8 mouse cellular contexts compared by ENCODE assay signal in the genomic region with DNA sequence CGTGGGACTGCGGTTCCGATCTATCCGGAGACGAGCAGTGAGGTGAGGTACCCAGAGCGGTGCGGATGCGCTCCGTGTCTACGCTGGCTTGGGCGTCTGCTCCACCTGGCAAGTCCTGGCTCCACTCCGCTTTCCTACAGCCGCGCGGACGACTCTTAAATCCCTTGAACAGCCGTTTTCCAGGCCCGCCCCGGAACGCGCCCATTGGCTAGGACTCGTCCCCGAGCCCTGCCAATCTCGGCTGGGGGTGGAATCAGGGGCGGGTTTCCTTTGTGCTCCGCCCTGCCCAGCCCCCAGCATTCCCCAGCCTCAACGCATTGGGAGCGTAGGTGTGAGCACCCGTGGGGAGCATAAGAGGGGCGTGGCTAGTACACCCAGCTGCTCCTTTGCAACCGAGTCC. TPM values are rescaled to one million over a fixed set of nuclear protein-coding genes. Genes with fewer than 3 reads are reported as not detected.
DNase-seq lines count a peak whose midpoint lies in the region; ATAC-seq and TF ChIP-seq lines count a peak whose summit lies in the region.

Gene Fam84a (minus strand): TSS at position 134 of the 400 bp plus-strand sequence.

- H3K27me3 ChIP-seq in ES-Bruce4 (ENCODE audit: control insufficient read depth, insufficient read depth, low read length, poor library complexity, severe bottlenecking): peaks cover 5% of the 10 kb centered on the region
- H3K27me3 ChIP-seq in forebrain, embryonic 16.5 days (replicated peaks; ENCODE audit: control insufficient read depth, insufficient read depth, low read length): no peaks in the 10 kb centered on the region
- H3K27me3 ChIP-seq in liver, embryonic 15.5 days: peaks cover 48% of the 10 kb centered on the region

- peak; percentile 98 for ATAC-seq in forebrain, embryonic 16.5 days
- peak; percentile 86 for ATAC-seq in liver, embryonic 15.5 days (ENCODE audit: insufficient read depth)

- peak within 1 kb of the TSS; percentile 70 for H3K4me3 ChIP-seq in ES-Bruce4 (ENCODE audit: low read depth, low read length)
- H3K4me3 ChIP-seq in forebrain, embryonic 16.5 days (replicated peaks; ENCODE audit: low read length): peak within 1 kb of the TSS; percentile 75
- H3K4me3 ChIP-seq in liver, embryonic 15.5 days (replicated peaks): peak within 1 kb of the TSS; percentile 47
- H3K4me3 ChIP-seq in olfactory bulb, adult 2 months (ENCODE audit: insufficient read depth, low read depth, low read length): peak within 1 kb of the TSS; percentile 96

- peak within 1 kb of the TSS; percentile 23 for H3K9ac ChIP-seq in ES-Bruce4 (ENCODE audit: low read depth, poor library complexity, severe bottlenecking)
- peak within 1 kb of the TSS; percentile 72 for H3K9ac ChIP-seq in forebrain, embryonic 16.5 days (replicated peaks; ENCODE audit: low read depth, low read length)
- no peak within 1 kb of the TSS for H3K9ac ChIP-seq in liver, embryonic 15.5 days

- no peaks in the 10 kb centered on the region for H3K9me3 ChIP-seq in ES-Bruce4 (replicated peaks; ENCODE audit: control insufficient read depth, insufficient read depth, low read length, poor library complexity, severe bottlenecking)
- H3K9me3 ChIP-seq in forebrain, embryonic 16.5 days (ENCODE audit: control insufficient read depth, low read length): no peaks in the 10 kb centered on the region
- no peaks in the 10 kb centered on the region for H3K9me3 ChIP-seq in liver, embryonic 15.5 days (replicated peaks)

- peak within 1 kb of the TSS; percentile 88 for H3K4me2 ChIP-seq in forebrain, embryonic 16.5 days (ENCODE audit: low read length)
- H3K4me2 ChIP-seq in liver, embryonic 15.5 days: peak within 1 kb of the TSS; percentile 63

- peak; percentile 82 for DNase-seq in cerebellum, adult 11-12 months
- peak; percentile 82 to 87 for DNase-seq in heart, postnatal 14 days
- peak; percentile 95 for DNase-seq in layer of hippocampus, adult 11-12 months (ENCODE audit: low spot score)
- DNase-seq in urinary bladder, postnatal 36 days (ENCODE audit: low spot score in 2 of 2): peak; percentile 90 to 94

- no peaks in the 10 kb centered on the region for H3K4me1 ChIP-seq in ES-Bruce4 (ENCODE audit: control insufficient read depth, insufficient read depth, low read length)
- peaks cover 33% of the 10 kb centered on the region for H3K4me1 ChIP-seq in forebrain, embryonic 16.5 days (replicated peaks; ENCODE audit: control insufficient read depth, insufficient read depth, low read length)
- no peaks in the 10 kb centered on the region for H3K4me1 ChIP-seq in liver, embryonic 15.5 days (replicated peaks)
- H3K4me1 ChIP-seq in olfactory bulb, adult 2 months (ENCODE audit: control insufficient read depth, insufficient read depth, low read length): peaks cover 17% of the 10 kb centered on the region

- under 1% methylated on average over 31 of the region's 31 CpGs for WGBS in forebrain, embryonic 16.5 days
- WGBS in liver, embryonic 15.5 days (ENCODE audit: insufficient replicate concordance): 1% methylated on average over 31 of the region's 31 CpGs
- under 1% methylated on average over 31 of the region's 31 CpGs for WGBS in olfactory bulb, adult 2 months

- no peak for TF ChIP-seq CTCF in ES-Bruce4 (IDR thresholded peaks at IDR 0.05; ENCODE audit: low read depth, low read length)
- TF ChIP-seq CTCF in olfactory bulb, adult 2 months (IDR thresholded peaks at IDR 0.05; ENCODE audit: insufficient read depth, low read depth, low read length): no peak

- TF ChIP-seq POLR2A in ES-Bruce4 (IDR thresholded peaks at IDR 0.05; ENCODE audit: insufficient read depth, low read length): peak; percentile 36
- peak; percentile 93 for TF ChIP-seq POLR2A in olfactory bulb, adult 2 months (IDR thresholded peaks at IDR 0.05; ENCODE audit: insufficient read depth, low read depth, low read length)

- H3K36me3 ChIP-seq in ES-Bruce4 (ENCODE audit: control insufficient read depth, insufficient read depth, low read length, poor library complexity, severe bottlenecking): no peaks in the 10 kb centered on the region
- H3K36me3 ChIP-seq in forebrain, embryonic 16.5 days (ENCODE audit: control insufficient read depth, insufficient read depth): no peaks in the 10 kb centered on the region
- no peaks in the 10 kb centered on the region for H3K36me3 ChIP-seq in liver, embryonic 15.5 days (replicated peaks)

- H3K27ac ChIP-seq in ES-Bruce4 (ENCODE audit: insufficient read depth, low read length): no peak within 1 kb of the TSS
- peak within 1 kb of the TSS; percentile 76 for H3K27ac ChIP-seq in forebrain, embryonic 16.5 days (ENCODE audit: low read length)
- H3K27ac ChIP-seq in liver, embryonic 15.5 days (replicated peaks): no peak within 1 kb of the TSS
- H3K27ac ChIP-seq in olfactory bulb, adult 2 months (ENCODE audit: insufficient read depth, low read depth, low read length): peak within 1 kb of the TSS; percentile 90

- TF ChIP-seq EP300 in ES-Bruce4 (IDR thresholded peaks at IDR 0.05; ENCODE audit: insufficient read depth, low read depth, low read length): no peak

- intact Hi-C loops in heart, postnatal 14 days (cut with DNase I): loop anchor here (2.0 kb wide), 1 partner anchor 165 kb away; no protein-coding TSS in a partner anchor

RNA-seq across cellular contexts. Expression of gene Fam84a, which starts in this region (rescaled TPM):
- polyA plus RNA-seq in ES-Bruce4 (2011; ENCODE audit: insufficient read depth, insufficient read length, low read depth, missing spikeins): 0.37 and 0.66 TPM in 2 replicates
- 88.9 and 105 TPM in 2 replicates for polyA plus RNA-seq in forebrain, embryonic 16.5 days (2015; fragmentation: Nextera tagmentation; extraction: Ambion mirVana)
- 1 to 10 TPM; 1.6 to 2.2 TPM for total RNA-seq in heart, postnatal 14 days (2021)
- 1.0 and 1.2 TPM in 2 replicates for polyA plus RNA-seq in liver, embryonic 15.5 days (2015; fragmentation: Nextera tagmentation; extraction: Ambion mirVana)
- not detected in 2 replicates for polyA plus RNA-seq in olfactory bulb, adult 2 months (2012; ENCODE audit: insufficient read depth, insufficient read length, low replicate concordance, missing spikeins)

Comparison
In these comparisons a context has a peak if more than half of its experiments do, and no peak if none do; other contexts are left out.
1. H3K27ac ChIP-seq: peak in forebrain, embryonic 16.5 days (single experiment) and olfactory bulb, adult 2 months (single experiment); none in ES-Bruce4 (single experiment) and liver, embryonic 15.5 days (single experiment).
2. Peak in every context shown above with its lines, with median percentiles within 50 percentile points of each other: H3K4me3 ChIP-seq and DNase-seq.